Mouse (Mus musculus) kidney, adult 2 months (tissue): Measurements from ENCODE around the gene Selenop. TPM values are rescaled to one million over a fixed set of nuclear protein-coding genes. Genes with fewer than 3 reads are reported as not detected.
A peak's percentile ranks its signal among the peaks of the same experiment; 100 is the strongest.
"Not testable (repeated sequence)": the region's sequence is repeated elsewhere in the genome, so short reads cannot be mapped to it uniquely, and the experiment has no call there.

Experiments
- DNase-seq: peaks from one replicate; pipeline ENCODE4 v3.0.0; 2021
- H3K27ac ChIP-seq: fragments of 200-500 bp; 2 replicates; pipeline ENCODE4 v1.5.1; 2012; ENCODE audit warnings: low read depth, low read length, control low read depth, inconsistent platforms; ENCODE audit not compliant: insufficient read depth
- H3K27me3 ChIP-seq: fragments of 200-500 bp; replicated peaks from 2 replicates; pipeline ENCODE4 v1.6.1; 2012; ENCODE audit warnings: mild to moderate bottlenecking, moderate library complexity, low read length, inconsistent platforms; ENCODE audit not compliant: control insufficient read depth, insufficient read depth
- H3K36me3 ChIP-seq: fragments of 200-500 bp; 2 replicates; pipeline ENCODE4 v1.6.1; 2012; ENCODE audit warnings: mild to moderate bottlenecking, moderate library complexity, low read length, inconsistent platforms; ENCODE audit not compliant: control insufficient read depth, insufficient read depth
- H3K4me1 ChIP-seq: fragments of 200-500 bp; 2 replicates; pipeline ENCODE4 v1.6.1; 2011; ENCODE audit warnings: low read length; ENCODE audit not compliant: control insufficient read depth, insufficient read depth
- H3K4me3 ChIP-seq: fragments of 200-500 bp; 2 replicates; pipeline ENCODE4 v1.5.1; 2011; ENCODE audit warnings: mild to moderate bottlenecking, low read depth, low read length, control low read depth; ENCODE audit not compliant: insufficient read depth
- CTCF ChIP-seq: fragments of 200-500 bp; conservative IDR thresholded peaks from 2 replicates; pipeline ENCODE4 v1.5.1; 2011; ENCODE audit warnings: low read depth, mild to moderate bottlenecking, control low read depth, low read length, moderate library complexity, mixed read lengths; ENCODE audit not compliant: insufficient read depth, insufficient read length
- POLR2A ChIP-seq: fragments of 200-500 bp; IDR thresholded peaks from one replicate; pipeline ENCODE4 v1.6.1; 2011; ENCODE audit warnings: low read depth, low read length, control low read depth
- WGBS: fragments of 180-500 bp; shearing (Covaris S2); methylation state at CpG from one replicate; pipeline ENCODE4 v1.1.7; 2018; 5-methylcytosine and 5-hydroxymethylcytosine counted together
- polyA plus RNA-seq: library from polyadenylated mRNA; depleted of rRNA; stranded (reverse); fragments of >200 nt; gene quantifications from 2 replicates; pipeline ENCODE4 v1.2.3, GENCODE M21; 2012

Selenop gene
- polyA plus RNA-seq, 1 experiment: 505 TPM

DNA sequence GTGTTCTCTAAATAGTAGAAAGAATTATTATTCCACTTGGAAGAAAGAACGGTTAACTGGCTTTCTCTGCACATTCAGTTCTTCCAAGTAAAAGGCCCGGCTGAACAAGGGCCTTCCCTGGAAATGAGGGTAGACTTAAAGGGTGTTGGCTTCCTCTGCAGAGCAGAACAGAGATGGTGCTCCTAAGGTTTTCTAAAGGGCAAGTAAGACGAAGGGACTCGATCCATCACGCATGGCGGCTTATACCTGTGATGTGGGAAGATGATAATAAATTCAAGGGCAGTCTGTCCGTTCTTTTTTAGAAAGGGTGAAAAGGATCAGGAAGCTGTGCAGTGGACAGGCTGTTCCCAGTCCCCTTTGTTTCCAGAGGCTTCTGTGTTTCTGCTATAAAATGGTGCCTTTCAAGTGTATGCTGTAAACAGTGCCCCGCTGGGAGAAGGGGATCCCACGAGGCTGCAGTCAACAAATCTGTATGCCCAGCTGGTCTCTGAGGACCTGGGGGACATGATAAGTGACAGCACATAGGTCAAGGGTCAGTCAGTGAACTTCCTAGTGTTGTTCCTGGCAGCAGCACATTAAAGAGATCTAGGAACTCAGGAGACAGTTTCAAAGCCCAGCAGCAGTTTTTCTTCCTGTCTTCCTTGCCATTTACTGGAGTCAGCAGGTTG, 36.0 kb upstream of the Selenop start:
- 36% methylated on average over 9 of the region's 9 CpGs for WGBS
- Histone ChIP-seq H3K27me3 (no peaks in the 10 kb centered on the region), H3K4me1 (peaks cover 8% of the 10 kb centered on the region; the same call in 1 of the 2 replicates), H3K27ac (peak overlapping the region; percentile 63; the same call in 1 of the 2 replicates), H3K36me3 (no peaks in the 10 kb centered on the region), H3K4me3 (no peak overlapping the region)
- TF ChIP-seq CTCF (no peak), POLR2A (no peak)
- peak; percentile 76 for DNase-seq

DNA sequence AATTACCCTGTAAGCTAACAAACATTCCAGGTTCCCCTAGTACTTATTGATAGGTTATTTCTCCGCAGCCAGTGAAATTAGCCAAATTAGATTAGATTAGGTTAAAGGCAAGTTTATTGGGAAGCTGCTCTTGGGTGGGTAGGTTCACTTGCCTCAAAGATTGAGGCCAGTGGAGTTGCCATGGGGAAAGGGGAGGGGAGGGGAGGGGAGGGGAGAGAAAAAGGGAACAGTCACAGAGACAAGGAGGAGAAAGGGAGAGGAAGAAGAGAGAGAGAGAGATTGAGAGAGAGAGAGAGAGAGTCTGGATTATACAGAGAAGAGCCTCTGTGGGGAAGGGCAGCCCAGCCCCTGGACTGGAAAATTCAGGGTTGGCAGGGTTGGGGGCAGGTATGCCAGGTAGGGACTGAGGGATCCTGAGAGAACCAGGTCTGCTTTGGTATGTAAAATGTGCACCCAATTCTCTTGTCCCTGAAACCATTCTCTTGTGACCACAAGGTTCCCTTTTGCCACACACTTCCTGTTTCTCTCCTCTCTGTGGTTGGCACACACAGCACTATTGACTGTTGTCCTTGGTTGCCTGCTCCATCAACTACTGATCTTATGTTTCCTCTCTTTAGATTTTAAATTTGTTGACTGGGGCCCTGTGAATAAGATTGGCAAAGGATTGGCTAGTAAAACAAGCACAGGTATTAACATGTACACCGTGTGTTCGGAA, 34.4 kb upstream of the Selenop start:
- no peaks in the 10 kb centered on the region for H3K27me3 ChIP-seq
- H3K36me3 ChIP-seq: no peaks in the 10 kb centered on the region
- H3K4me3 ChIP-seq: no peak overlapping the region
- 89% methylated on average over 3 of the region's 3 CpGs for WGBS
- H3K27ac ChIP-seq: no peak overlapping the region
- no peak for TF ChIP-seq POLR2A
- no peak for TF ChIP-seq CTCF
- 0 out of 2 replicates have a peak, but pooled peaks cover 2% of the 10 kb centered on the region for H3K4me1 ChIP-seq
- DNase-seq: peak; percentile 20

DNA sequence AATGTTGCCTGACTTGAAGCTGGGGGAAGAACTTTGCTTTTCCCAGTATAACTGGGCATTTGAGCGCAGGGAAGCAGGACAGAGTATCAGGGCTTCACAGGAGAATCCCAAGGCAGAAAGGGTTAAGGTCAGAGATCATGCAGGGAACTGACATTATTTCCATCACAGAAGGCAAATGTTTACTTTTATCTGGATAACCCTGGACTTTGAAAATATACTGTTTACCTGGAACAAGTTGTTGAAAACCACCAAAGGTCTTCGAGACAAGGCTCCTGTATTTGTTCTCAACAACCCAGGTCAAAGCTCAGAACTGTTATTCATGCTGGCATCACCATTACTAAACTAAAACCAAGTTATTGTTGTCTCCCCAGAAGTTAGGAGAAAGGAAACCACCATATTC, 32.0 kb upstream of the Selenop start:
- Histone ChIP-seq H3K27ac (no peak overlapping the region), H3K4me3 (no peak overlapping the region), H3K36me3 (no peaks in the 10 kb centered on the region), H3K27me3 (no peaks in the 10 kb centered on the region), H3K4me1 (0 out of 2 replicates have a peak, but pooled peaks cover 2% of the 10 kb centered on the region)
- TF ChIP-seq CTCF (no peak), POLR2A (no peak)
- no peak for DNase-seq
- WGBS: 88% methylated on average over 2 of the region's 2 CpGs

DNA sequence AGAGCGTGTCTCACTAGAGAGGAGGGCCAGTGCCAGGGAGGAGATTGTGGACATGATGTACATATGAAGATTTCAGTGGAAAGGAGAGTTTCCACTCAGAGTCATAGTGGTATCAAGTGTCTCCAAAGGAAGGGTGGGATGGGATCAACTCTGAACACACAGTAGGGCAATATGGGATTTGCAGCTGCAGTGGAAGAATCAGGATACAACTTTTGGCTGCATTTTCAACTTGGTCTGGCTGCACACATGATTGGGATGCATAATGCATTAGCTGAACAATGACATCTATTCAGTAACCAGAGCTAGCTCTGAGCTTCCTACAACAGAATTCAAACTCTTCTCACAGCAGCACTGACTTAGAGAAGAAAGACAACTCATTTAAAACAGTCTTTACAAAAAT, 30.4 kb upstream of the Selenop start:
- H3K27ac ChIP-seq: no peak overlapping the region
- H3K4me3 ChIP-seq: no peak overlapping the region
- TF ChIP-seq POLR2A (no peak), CTCF (no peak)
- no peak for DNase-seq
- no peaks in the 10 kb centered on the region for H3K27me3 ChIP-seq
- 94% methylated on average over 1 of the region's 1 CpGs for WGBS
- H3K36me3 ChIP-seq: no peaks in the 10 kb centered on the region
- H3K4me1 ChIP-seq: 0 out of 2 replicates have a peak, but pooled peaks cover 2% of the 10 kb centered on the region

DNA sequence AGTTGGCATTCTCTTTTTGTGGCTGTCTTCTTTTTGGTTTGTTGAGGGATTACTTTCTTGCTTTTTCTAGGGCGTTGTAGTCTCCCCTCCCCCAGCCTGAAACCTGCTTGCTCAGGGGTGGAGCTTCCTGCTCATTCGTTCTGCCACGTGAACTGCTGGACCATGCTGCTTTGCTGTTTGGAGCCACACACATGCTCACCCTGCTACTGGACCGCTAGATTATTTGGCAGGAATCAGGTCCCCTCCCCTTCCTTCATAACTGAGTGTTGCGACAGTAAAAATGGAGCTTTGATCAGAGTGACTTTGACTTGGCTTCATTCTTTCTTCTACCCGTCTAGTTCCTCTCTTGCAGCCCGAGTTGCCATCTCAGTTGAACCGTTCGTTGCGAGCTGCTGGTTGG, 23.3 kb upstream of the Selenop start:
- H3K27ac ChIP-seq, H3K36me3 ChIP-seq, H3K4me1 ChIP-seq, H3K4me3 ChIP-seq, H3K27me3 ChIP-seq: not testable (repeated sequence)
- 83% methylated on average over 10 of the region's 10 CpGs for WGBS
- DNase-seq: peak; percentile 14

DNA sequence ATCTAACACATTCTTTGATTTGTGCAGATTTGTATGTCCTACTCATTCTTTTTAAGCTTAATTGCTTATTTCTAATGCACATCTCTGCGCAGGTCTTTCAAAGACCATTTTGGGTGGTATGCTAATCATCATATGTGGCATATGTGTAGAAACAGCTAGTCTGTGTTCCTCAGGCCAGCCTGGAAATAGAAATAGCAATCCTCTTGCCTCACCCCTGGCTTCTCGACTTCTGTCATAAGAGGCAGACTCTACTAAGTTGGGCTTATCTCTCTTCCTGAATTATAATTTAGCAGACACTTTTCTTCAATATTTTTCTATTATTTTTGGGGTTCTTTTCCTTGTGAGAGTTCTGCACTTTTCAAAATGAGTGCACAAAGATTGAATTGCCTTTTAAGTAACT, 17.7 kb upstream of the Selenop start:
- TF ChIP-seq POLR2A (no peak), CTCF (no peak)
- H3K4me3 ChIP-seq: no peak overlapping the region
- H3K36me3 ChIP-seq: no peaks in the 10 kb centered on the region
- DNase-seq: no peak
- 79% methylated on average over 2 of the region's 2 CpGs for WGBS
- H3K4me1 ChIP-seq: peaks cover 7% of the 10 kb centered on the region
- H3K27me3 ChIP-seq: no peaks in the 10 kb centered on the region; the same call in 1 of the 2 replicates
- peak overlapping the region; percentile 68; the same call in 1 of the 2 replicates for H3K27ac ChIP-seq

DNA sequence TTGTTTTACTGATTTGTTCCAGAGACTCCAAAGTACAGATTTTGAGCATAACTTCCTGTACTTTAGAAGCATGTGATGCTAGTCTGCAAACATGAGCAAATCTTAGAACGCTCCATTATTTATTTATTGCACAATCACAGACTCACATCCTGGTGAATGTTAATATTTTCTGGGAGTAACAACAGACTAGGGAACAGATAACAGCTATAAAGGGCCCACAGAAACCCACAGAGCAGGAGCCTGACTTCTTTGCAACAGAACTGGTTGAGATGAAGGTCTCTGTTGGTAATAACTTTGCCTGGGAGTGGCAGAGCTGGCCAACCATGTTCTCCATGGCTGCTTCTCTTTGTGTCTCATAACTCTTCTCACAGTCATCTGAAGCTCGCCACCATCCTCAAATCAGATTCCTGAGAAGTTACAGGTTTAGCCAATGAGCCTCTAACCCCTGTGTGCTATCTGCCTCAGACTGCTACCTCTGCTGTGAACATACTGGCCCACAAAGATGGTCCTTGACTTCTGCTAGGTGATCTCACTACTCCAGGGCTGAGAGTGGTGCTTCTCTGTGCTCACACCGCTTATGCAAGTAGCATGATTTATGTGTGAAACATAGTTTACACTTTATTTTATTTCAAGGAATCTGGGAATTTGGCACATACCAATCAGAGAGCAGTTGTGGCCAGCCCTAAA, 17.2 kb upstream of the Selenop start:
- Histone ChIP-seq H3K4me3 (no peak overlapping the region), H3K27ac (peak overlapping the region; percentile 47), H3K36me3 (no peaks in the 10 kb centered on the region), H3K27me3 (no peaks in the 10 kb centered on the region; the same call in 1 of the 2 replicates), H3K4me1 (peaks cover 7% of the 10 kb centered on the region)
- 47% methylated on average over 3 of the region's 3 CpGs for WGBS
- peak; percentile 64 for DNase-seq
- no peak for TF ChIP-seq POLR2A
- TF ChIP-seq CTCF: no peak
